Mouse (Mus musculus) liver, embryonic 14.5 days (tissue): ENCODE results near the gene Wnk2. TPM values are rescaled to one million over a fixed set of nuclear protein-coding genes. Genes with fewer than 3 reads are reported as not detected.

Experiments used
- ATAC-seq: fragments of 200-750 bp; cut with Nextera tagmentation; 2 replicates; pipeline ENCODE4 v1.8.0; 2017; ENCODE audit warnings: moderate number of reproducible peaks, mild to moderate bottlenecking, moderate library complexity; ENCODE audit not compliant: insufficient read depth
- DNase-seq, 3 experiments: peaks; one replicate each; pipeline ENCODE4 v3.0.0-alpha.2; 2012 to 2013; ENCODE audit warnings: low read depth in 3 of 3, low spot score in 3 of 3
- H3K27ac ChIP-seq: fragments of 300-500 bp; sonication (generic); 2 replicates; pipeline ENCODE4 v1.5.1; 2014; ENCODE audit warnings: moderate library complexity, mild to moderate bottlenecking, control low read depth, inconsistent platforms
- H3K27me3 ChIP-seq: fragments of 300-500 bp; sonication (generic); 2 replicates; pipeline ENCODE4 v1.6.1; 2014; ENCODE audit warnings: mild to moderate bottlenecking, low read length, moderate library complexity; ENCODE audit not compliant: control insufficient read depth, insufficient read depth
- H3K36me3 ChIP-seq: fragments of 300-500 bp; sonication (generic); replicated peaks from 2 replicates; pipeline ENCODE4 v1.6.1; 2014; ENCODE audit warnings: low read depth; ENCODE audit not compliant: control insufficient read depth, insufficient read depth
- H3K4me1 ChIP-seq, 2 experiments: fragments of 200-500 bp in 1 of 2; fragments of 300-500 bp in 1 of 2; sonication (generic) in 1 of 2; replicated peaks; 2 replicates each; pipeline ENCODE4 v1.6.1; 2012 to 2014; ENCODE audit warnings: antibody characterized with exemption in 1 of 2, inconsistent platforms in 1 of 2, low read length in 1 of 2; ENCODE audit not compliant: control insufficient read depth in 2 of 2, insufficient read depth in 2 of 2
- H3K4me2 ChIP-seq: fragments of 300-500 bp; sonication (generic); 2 replicates; pipeline ENCODE4 v1.6.1; 2014; ENCODE audit warnings: low read depth, mild to moderate bottlenecking, control low read depth, moderate library complexity
- H3K4me3 ChIP-seq, 2 experiments: fragments of 200-500 bp in 1 of 2; fragments of 300-500 bp in 1 of 2; sonication (generic) in 1 of 2; 2 replicates each; pipeline ENCODE4 v1.5.1; 2012 to 2014; ENCODE audit warnings: low read depth in 2 of 2, low read length in 2 of 2, mild to moderate bottlenecking in 2 of 2, control low read depth in 1 of 2, inconsistent platforms in 1 of 2, moderate library complexity in 1 of 2; ENCODE audit not compliant: insufficient read depth in 1 of 2
- H3K9ac ChIP-seq: fragments of 300-500 bp; sonication (generic); replicated peaks from 2 replicates; pipeline ENCODE4 v1.6.1; 2014; ENCODE audit warnings: mild to moderate bottlenecking, control low read depth, moderate library complexity
- H3K9me3 ChIP-seq: fragments of 300-500 bp; sonication (generic); 2 replicates; pipeline ENCODE4 v1.6.1; 2016; ENCODE audit warnings: low read length, mixed read lengths; ENCODE audit not compliant: control insufficient read depth
- CTCF ChIP-seq: IDR thresholded peaks from 2 replicates; pipeline ENCODE4 v1.5.1; 2016; ENCODE audit warnings: antibody characterized with exemption, low read depth, control low read depth
- EP300 ChIP-seq: IDR thresholded peaks from 2 replicates; pipeline ENCODE4 v1.6.1; 2016; ENCODE audit warnings: antibody characterized with exemption, low read depth
- WGBS: fragments of 180-500 bp; shearing (Covaris S2); extraction: QIAGEN DNeasy Blood & Tissue Kit; methylation state at CpG from one replicate; pipeline ENCODE4 v1.1.7; 2014; ENCODE audit not compliant: insufficient replicate concordance; 5-methylcytosine and 5-hydroxymethylcytosine counted together
- polyA plus RNA-seq, 2 experiments: library from polyadenylated mRNA; depleted of rRNA in 1 of 2; stranded (reverse) in 1 of 2; unstranded in 1 of 2; fragments of >200 nt; fragmentation: Nextera tagmentation in 1 of 2; extraction: Ambion mirVana in 1 of 2; gene quantifications; 2 replicates each; pipeline versions ENCODE4 v1.2.1 to v1.2.3; 2012 to 2014

Gene Wnk2
- polyA plus RNA-seq, 2 experiments: 0.05 to 0.13 TPM

- TF ChIP-seq EP300: no peak
- no peak for TF ChIP-seq CTCF
- H3K4me3 ChIP-seq: no peak overlapping the region
- no peak overlapping the region for H3K9ac ChIP-seq
- no peaks in the 10 kb centered on the region for H3K4me1 ChIP-seq
- WGBS: 72% methylated on average over 4 of the region's 4 CpGs
- H3K27ac ChIP-seq: no peak overlapping the region
- ATAC-seq (no peak), DNase-seq (no peak)
- H3K27me3 ChIP-seq: no peaks in the 10 kb centered on the region
- H3K36me3 ChIP-seq: no peaks in the 10 kb centered on the region
- H3K4me2 ChIP-seq: no peak overlapping the region
- no peaks in the 10 kb centered on the region for H3K9me3 ChIP-seq
Measured at GRCm38 (mm10) chr13:48996731-48997130, 151.1 kb downstream of the Wnk2 start.

GRCm38 (mm10) chr13:48994903-48995302 lies 152.9 kb downstream of the Wnk2 start:
- H3K9me3 ChIP-seq: no peaks in the 10 kb centered on the region
- H3K4me3 ChIP-seq: no peak overlapping the region
- TF ChIP-seq EP300 (no peak), CTCF (no peak)
- 15% methylated on average over 3 of the region's 3 CpGs for WGBS
- no peaks in the 10 kb centered on the region for H3K4me1 ChIP-seq
- no peak for ATAC-seq
- no peak overlapping the region for H3K27ac ChIP-seq
- DNase-seq: no peak
- H3K4me2 ChIP-seq: no peak overlapping the region
- H3K36me3 ChIP-seq: no peaks in the 10 kb centered on the region
- no peak overlapping the region for H3K9ac ChIP-seq
- H3K27me3 ChIP-seq: no peaks in the 10 kb centered on the region

GRCm38 (mm10) chr13:48992914-48993313 lies 154.9 kb downstream of the Wnk2 start:
- no peak overlapping the region for H3K4me3 ChIP-seq
- TF ChIP-seq EP300 (no peak), CTCF (no peak)
- no peak for ATAC-seq
- H3K4me1 ChIP-seq: no peaks in the 10 kb centered on the region
- H3K27ac ChIP-seq: no peak overlapping the region
- no peaks in the 10 kb centered on the region for H3K27me3 ChIP-seq
- DNase-seq: no peak
- H3K36me3 ChIP-seq: no peaks in the 10 kb centered on the region
- H3K9ac ChIP-seq: no peak overlapping the region
- no peak overlapping the region for H3K4me2 ChIP-seq
- H3K9me3 ChIP-seq: no peaks in the 10 kb centered on the region

GRCm38 (mm10) chr13:48990138-48990537 lies 157.7 kb downstream of the Wnk2 start:
- no peak for ATAC-seq

More at GRCm38 (mm10) chr13:48990138-48990537, 157.7 kb downstream of the Wnk2 start:
- H3K4me3 ChIP-seq: no peak overlapping the region
- H3K27ac ChIP-seq: no peak overlapping the region
- 72% methylated on average over 2 of the region's 2 CpGs for WGBS
- TF ChIP-seq EP300 (no peak), CTCF (no peak)
- no peak overlapping the region for H3K4me2 ChIP-seq
- H3K4me1 ChIP-seq: no peaks in the 10 kb centered on the region
- H3K9ac ChIP-seq: no peak overlapping the region
- DNase-seq: no peak
- H3K36me3 ChIP-seq: no peaks in the 10 kb centered on the region
- H3K27me3 ChIP-seq: no peaks in the 10 kb centered on the region
- no peaks in the 10 kb centered on the region for H3K9me3 ChIP-seq

Other genes with a start within 250 kb of the Wnk2 start
- gene Fam120a, start 180.0 kb downstream of the Wnk2 start, polyA plus RNA-seq (2012; rRNA removed): 33.9 and 37.4 TPM in 2 replicates
- 19.1 and 23.2 TPM in 2 replicates for gene Fam120a, start 180.0 kb downstream of the Wnk2 start, polyA plus RNA-seq (2014; fragmentation: Nextera tagmentation; extraction: Ambion mirVana)
- 29.0 and 43.5 TPM in 2 replicates for gene Ninj1, start 39.5 kb upstream of the Wnk2 start, polyA plus RNA-seq (2012; rRNA removed)
- gene Ninj1, start 39.5 kb upstream of the Wnk2 start, polyA plus RNA-seq (2014; fragmentation: Nextera tagmentation; extraction: Ambion mirVana): 43.7 and 45.6 TPM in 2 replicates
- 9.8 and 12.6 TPM in 2 replicates for gene Card19, start 68.0 kb upstream of the Wnk2 start, polyA plus RNA-seq (2012; rRNA removed)
- gene Card19, start 68.0 kb upstream of the Wnk2 start, polyA plus RNA-seq (2014; fragmentation: Nextera tagmentation; extraction: Ambion mirVana): 14.3 and 16.2 TPM in 2 replicates
- gene Susd3, start 100.7 kb upstream of the Wnk2 start, polyA plus RNA-seq (2012; rRNA removed): 1.1 and 1.3 TPM in 2 replicates
- 1.2 and 1.4 TPM in 2 replicates for gene Susd3, start 100.7 kb upstream of the Wnk2 start, polyA plus RNA-seq (2014; fragmentation: Nextera tagmentation; extraction: Ambion mirVana)
- 0.50 and 0.64 TPM in 2 replicates for gene Fgd3, start 172.3 kb upstream of the Wnk2 start, polyA plus RNA-seq (2012; rRNA removed)
- 0.11 TPM in 2 replicates for gene Fgd3, start 172.3 kb upstream of the Wnk2 start, polyA plus RNA-seq (2014; fragmentation: Nextera tagmentation; extraction: Ambion mirVana)
- 5.6 and 6.4 TPM in 2 replicates for gene Bicd2, start 193.6 kb upstream of the Wnk2 start, polyA plus RNA-seq (2012; rRNA removed)
- 5.9 and 7.0 TPM in 2 replicates for gene Bicd2, start 193.6 kb upstream of the Wnk2 start, polyA plus RNA-seq (2014; fragmentation: Nextera tagmentation; extraction: Ambion mirVana)